Mouse (Mus musculus) megakaryocyte-erythroid progenitor cell, adult 5-6 weeks (primary cell): ENCODE data around the gene Lrp10. TPM values are rescaled to one million over a fixed set of nuclear protein-coding genes. Genes with fewer than 3 reads are reported as not detected.

Experiments
- ATAC-seq: replicated peaks from 2 replicates; pipeline ENCODE4 v1.8.0; 2016; ENCODE audit warnings: mild to moderate bottlenecking, inconsistent platforms; ENCODE audit not compliant: severe bottlenecking, poor library complexity, low FRiP score, low TSS enrichment
- total RNA-seq, 2 experiments: library from RNA; stranded (forward) in 1 of 2; stranded (reverse) in 1 of 2; fragments of 200-1000, 215-1000 nt in 1 of 2; fragments of >200 nt in 1 of 2; fragmentation: Nextera tagmentation in 1 of 2; gene quantifications; 2 replicates each; pipeline ENCODE4 v1.2.3; 2014 to 2017

The Lrp10 gene
- total RNA-seq, 2 experiments from 2014 or later = 19.9 to 38.4 TPM

DNA sequence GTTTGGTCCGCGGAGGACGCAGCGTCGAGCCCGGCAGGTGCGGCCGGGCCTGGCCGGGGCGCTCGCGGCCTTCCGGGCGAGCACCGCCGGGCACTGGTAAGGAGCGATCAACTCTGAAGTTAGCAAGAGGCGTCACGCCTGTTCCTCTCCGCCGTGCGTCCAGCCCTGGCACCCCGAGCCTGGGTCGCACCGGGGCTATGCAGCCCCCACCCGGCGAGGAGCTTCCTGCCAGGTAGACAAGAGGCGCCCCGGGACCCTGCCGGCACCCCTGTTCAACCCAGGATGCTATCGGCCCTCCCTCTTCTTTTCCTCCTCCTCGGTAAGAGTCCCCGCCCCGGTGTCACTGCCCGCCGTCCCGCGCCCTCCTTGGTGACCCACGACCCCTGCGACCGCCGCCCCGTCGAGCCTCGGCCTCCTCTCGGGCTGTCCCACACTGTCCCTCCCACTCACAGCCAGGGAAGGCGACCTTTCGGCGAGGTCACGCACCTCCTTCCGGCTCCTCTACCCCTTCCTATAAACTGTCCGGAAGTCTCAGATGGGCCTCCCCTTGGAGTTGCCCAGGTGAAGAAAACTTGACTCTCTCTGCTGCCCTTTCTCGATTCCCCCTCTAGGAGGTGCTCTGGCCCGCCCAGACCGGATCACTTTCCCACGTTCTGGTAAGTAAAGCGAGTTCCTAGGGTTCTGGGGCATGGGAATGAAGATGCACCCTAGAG, 512 bp downstream of the Lrp10 start:
- peak; percentile 83 for ATAC-seq

- no peak; the same call in 1 of the 2 replicates for ATAC-seq
These were observed 7.5 kb downstream of the Lrp10 start for GRCm38 (mm10) chr14:54471467-54471866.

- no peak for ATAC-seq
These were observed 8.7 kb downstream of the Lrp10 start for GRCm38 (mm10) chr14:54472671-54473070.

DNA sequence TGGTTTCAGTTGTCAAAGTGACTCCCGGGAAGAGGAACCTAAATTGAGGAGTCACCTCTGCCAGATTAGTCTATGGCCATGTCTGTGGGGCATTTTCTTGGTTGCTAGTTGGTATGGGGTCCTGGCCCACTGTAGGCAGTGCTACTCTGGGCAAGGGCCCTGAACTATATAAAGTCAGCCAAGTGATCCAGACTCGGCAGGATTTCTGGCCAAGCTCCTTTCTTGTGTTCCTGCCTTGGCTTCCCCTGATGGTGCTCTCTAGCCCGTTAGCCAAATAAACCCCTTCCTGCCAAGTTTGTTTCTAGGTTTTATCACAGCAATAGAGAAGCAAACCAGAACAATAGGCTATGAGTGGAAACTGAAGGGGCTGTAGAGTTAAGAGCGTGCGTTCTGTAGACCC, 10.8 kb downstream of the Lrp10 start:
- ATAC-seq = no peak

GRCm38 (mm10) chr14:54475941-54476844, 12.3 kb downstream of the Lrp10 start, which contains the start of gene Rem2:
Gene Rem2, plus strand, starts transcription at chr14:54476100.
- no peak for ATAC-seq

- no peak for ATAC-seq
These were observed 13.4 kb downstream of the Lrp10 start for GRCm38 (mm10) chr14:54477172-54477909.

DNA sequence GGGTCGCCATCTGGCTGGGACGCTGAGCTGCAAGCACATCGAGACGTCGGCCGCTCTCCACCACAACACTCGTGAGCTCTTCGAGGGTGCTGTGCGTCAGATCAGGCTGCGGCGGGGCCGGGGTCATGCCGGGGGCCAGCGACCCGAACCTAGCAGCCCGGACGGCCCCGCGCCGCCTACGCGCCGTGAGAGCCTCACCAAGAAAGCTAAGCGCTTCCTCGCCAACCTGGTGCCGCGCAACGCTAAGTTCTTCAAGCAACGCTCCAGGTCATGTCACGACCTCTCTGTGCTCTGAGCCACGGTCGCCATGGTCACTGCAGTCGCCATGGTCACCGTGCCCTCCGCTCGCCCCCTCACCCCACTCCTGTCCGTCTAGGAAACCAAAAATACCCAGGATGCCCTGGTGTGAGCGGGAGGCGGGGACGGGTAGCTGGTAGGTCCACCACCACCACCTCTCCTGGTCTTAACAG, 15.5 kb downstream of the Lrp10 start:
- no peak for ATAC-seq

- ATAC-seq = no peak
These were observed 16.7 kb downstream of the Lrp10 start for GRCm38 (mm10) chr14:54480673-54481072.

- no peak for ATAC-seq
These were observed 17.5 kb downstream of the Lrp10 start for GRCm38 (mm10) chr14:54481402-54481801.

DNA sequence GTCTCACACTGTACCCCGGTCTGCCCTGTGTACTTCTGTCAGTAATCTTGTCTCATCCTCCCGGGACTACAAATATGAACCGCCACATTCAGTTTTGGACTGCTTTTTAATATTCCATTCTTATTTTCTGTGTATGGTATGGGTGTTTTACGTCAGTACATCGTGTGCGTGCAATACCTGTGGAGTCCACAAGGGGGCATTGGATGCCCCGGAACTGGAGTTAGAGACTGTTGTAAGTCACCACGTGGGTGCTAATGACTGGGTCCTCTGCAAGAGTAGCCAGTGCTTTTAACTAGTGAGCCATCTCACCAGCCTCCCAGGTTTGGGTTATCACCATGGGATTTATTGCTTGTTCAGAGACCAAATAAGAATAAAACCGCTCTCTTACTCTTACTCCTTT, 18.6 kb downstream of the Lrp10 start:
- ATAC-seq = 0 out of 2 replicates have a peak, but pooled peaks have one; percentile 25

DNA sequence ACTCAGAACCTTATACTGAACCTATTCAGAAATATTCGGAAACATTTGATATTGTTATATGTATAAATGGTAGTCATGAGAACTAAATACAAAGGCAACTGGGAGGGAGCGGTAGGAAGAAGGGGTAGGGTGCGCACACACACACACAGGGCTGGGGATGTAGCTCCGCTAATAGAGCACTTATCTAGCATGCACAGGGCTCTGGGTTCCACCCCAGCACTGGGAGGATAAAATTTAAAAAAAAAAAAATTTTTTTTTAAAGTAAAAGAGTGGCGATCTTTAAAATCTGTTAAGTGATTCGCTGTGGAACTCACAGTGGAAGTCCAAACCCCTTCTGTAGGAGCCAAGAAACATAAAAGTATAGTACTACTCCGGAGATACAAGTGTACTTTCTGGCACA, 22.0 kb downstream of the Lrp10 start:
- ATAC-seq = peak; percentile 98

- ATAC-seq = no peak
These were observed 23.8 kb downstream of the Lrp10 start for GRCm38 (mm10) chr14:54487732-54488131.

- no peak for ATAC-seq
These were observed 24.4 kb downstream of the Lrp10 start for GRCm38 (mm10) chr14:54488350-54488749.

GRCm38 (mm10) chr14:54492345-54493131, 28.6 kb downstream of the Lrp10 start:
- ATAC-seq = peak; percentile 72

DNA sequence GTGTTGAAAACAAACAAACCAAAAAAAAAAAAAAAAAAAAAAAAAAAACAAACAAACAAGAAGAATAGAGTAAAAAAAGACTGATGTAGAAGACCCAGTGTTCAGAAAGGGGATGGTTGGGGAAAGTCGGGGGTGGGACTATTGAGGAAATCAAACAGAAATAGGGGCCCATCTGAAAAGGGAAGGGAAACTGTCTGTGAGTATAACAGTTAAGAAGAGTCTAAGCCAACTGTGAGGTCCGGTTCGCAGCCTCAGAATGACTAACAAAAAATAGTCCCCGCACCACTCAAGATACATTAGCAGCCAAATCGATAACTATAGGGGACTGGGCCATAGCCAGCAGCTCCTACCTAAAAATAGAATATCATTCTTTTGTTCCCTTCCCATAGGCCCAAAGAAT, 29.3 kb downstream of the Lrp10 start:
- no peak for ATAC-seq

- ATAC-seq = peak; percentile 83
These were observed 30.3 kb downstream of the Lrp10 start for GRCm38 (mm10) chr14:54494234-54494633.

DNA sequence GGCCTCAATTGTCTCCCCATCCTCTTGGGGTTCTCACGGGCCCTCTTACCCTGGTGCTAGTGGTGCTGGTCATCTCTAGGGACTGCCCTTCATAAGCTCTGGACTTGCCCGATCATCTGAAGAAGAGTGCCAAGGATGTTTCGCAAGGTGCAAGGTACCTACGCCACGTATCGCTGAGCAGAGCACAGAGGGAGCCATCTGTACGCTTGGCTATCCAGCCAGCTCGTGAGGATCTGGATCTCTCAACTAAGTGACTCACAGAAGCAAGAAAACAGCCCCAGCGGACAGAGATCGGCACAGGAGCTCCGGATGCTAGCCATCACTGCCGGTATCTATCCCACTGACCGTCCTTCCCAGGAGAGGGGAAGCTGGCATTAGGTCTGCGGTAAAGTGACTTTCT, 32.8 kb downstream of the Lrp10 start:
- ATAC-seq = no peak

DNA sequence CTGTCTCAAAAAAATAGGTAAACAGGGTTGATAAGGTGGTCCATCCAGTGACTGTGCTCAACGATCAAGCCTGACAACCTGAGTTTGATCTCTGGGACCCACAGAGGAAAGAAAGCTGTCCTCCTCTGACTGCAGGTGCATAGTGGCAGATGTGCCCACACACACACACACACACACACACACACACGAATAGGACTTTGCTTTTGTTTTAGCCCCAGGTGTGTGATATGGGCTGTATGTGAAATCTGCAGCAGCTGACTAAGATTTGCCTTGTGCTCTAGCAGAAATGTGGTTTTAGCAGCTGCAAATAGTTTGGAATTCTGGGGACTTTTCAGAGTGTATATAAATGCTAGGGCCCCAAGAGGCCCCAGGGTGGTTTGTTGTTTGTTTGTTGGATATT, 35.4 kb downstream of the Lrp10 start:
- no peak for ATAC-seq

GRCm38 (mm10) chr14:54501365-54501764, 37.4 kb downstream of the Lrp10 start:
- no peak for ATAC-seq
